Mouse (Mus musculus) liver (tissue): ENCODE measurements around the gene Gm10181.
"Not testable (repeated sequence)": the region's sequence is repeated elsewhere in the genome, so short reads cannot be mapped to it uniquely, and the experiment has no call there.

Experiments used
- DNase-seq: peaks from one replicate; pipeline ENCODE4 v3.0.0-alpha.2; 2020; ENCODE audit warnings: mixed read lengths

The Gm10181 gene

DNA sequence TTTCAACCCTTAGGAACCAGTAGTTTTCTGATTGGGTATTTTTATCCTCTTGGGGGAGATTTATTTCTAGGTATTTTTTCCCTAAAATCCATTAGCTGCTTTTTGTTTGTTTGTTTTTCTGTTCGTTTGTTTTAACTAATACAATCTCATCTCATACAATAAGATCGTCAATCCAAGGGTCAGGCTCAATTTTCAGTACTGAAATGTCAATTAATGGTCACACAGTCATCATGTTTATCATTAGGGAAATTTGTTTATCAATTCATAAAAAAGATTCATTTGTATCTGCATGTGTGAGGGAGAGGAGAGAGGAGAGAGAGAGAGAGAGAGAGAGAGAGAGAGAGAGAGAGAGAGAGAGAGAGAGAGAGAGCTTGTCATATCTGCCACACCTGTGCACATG lies at the start of gene Gm10181:
TSS of gene Gm10181 (plus strand) at position 301 of the 400 bp plus-strand sequence.
- DNase-seq: no peak

DNA sequence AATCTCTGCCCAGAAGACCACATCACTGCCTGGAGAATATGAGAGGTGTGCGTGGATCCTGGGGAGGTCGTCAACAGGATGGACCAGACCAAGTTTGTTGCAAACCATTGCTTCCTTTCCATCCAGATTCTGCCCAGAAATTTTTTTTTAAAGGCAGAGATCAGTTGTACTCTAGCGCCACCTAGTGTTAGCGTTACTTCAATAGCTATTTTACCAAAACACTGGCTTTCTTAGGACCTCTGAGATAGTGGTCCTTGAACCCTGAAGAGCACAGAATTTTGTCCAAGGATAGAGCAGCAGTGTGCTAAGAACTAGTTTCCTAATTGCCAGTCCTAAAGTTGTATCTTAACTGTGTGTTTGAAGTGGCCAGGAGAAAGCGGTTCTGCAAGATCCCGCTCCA lies 47.6 kb upstream of the Gm10181 start:
- no peak for DNase-seq

DNA sequence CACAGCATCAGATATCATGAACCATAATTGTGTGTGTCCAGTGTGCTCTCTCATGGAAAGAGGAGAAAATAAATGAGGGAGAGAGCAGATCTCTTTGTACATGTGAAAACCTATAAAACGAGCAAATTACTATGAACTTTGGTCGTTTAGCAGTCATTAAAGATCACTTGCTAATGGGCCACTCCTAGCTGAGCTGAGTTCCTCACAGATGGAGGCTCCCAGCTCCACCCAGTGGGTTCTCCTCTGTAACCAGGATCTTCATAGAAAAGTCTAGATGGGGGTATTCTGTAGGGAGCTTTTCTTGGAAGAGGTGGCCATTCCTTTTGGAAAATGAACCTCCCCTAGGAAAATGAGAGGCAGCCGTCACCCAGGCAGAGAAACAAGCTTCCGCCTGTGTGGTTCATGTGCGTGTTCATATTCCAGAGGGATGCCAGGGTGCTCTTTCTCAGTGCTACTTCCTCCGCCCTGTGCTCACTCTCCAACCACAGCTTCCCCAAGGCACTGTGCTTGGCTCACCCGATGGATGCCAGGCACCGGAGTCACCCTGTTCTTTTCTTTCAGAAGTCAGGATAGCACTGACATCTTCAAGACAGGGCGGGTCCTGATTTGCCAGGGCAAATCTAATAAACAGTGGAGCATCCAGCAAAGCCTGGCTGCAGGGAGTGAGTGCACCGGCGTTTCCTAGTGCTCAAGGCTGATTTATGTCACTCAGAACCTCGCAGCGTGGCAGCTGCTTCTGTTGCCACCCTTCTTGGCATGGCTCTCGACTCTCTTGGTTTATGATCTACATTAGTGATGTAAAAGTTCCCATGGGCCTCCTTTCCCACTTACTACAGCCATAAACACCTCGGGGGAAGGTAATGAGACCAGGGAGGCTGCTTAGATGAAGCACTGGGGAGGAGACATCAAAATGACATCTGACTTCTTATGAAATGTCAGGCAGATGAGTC lies 46.8 kb upstream of the Gm10181 start:
- DNase-seq: no peak

DNA sequence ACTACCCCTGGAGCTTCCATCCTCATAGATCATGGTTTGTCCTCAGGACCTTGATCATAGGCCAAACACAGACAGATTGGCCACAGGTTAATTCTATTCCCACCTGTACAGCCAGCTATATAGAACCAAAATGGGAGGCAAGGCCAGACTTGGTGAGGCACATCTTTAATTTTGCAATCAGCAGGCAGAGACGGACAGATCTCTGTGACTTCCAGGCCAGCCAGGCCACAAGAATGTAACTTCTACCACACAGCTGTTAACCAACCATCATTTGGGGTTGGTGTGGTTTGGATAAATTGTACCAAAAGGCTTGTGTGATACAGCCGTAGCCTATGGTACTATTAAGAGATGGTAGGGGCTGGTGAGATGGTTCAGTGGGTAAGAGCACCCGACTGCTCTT lies 44.9 kb upstream of the Gm10181 start:
- no peak for DNase-seq

DNA sequence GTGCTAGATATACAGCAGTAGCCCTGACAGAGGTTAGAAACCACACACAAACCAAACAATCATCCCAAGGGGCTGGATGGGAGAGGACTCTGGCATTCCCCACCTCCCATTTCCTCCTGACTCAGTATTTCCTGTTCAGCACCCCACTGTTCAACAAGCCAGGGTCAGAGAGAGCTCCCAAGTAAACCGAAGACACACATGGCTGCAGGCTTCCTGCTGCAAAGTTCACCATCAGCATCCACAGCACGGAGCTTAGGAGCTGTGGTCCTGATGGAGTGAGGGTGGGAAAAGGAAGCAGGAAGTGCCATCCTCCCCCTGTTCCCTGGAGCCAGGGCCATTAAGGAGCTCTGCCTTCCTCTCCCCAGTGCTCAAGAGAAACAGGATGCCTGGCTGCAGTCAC lies 40.9 kb upstream of the Gm10181 start:
- DNase-seq: no peak

GRCm38 (mm10) chr9:25048940-25049339 lies 40.3 kb upstream of the Gm10181 start:
- DNase-seq: no peak

- no peak for DNase-seq
Observed at GRCm38 (mm10) chr9:25051901-25052300, 37.3 kb upstream of the Gm10181 start.

DNA sequence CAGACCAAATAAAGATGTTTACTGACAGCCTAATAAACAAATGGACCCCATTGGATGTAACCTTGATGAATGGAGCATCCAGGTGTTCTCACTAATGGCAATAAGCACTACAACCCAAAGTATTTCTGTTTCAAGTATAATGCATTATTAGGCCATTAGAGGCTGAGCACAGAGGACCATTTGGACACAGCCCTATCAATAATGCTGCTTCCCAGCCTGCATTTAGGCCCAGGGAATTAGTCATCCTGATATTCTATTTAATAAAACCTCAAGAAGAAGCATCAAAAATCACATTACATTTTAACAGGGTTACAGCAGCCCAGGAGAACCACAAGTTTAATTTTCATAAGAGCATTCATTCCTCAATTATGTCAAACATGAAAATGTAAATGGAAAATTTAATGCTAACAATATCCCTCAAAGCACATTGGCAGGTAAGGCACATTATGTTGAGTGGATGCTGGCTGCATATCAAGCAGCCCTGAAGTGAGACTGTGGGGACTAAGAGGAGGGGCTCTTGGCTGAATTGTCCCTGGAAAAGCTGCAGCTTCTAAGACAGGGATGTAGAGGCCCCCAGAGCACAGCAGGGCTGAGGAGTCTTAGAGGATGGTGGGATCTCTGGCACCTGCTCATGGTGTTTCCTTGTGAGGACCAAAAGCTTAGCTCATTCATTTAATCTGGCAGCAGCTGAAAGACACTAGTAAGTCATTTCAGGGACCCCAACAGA lies 33.4 kb upstream of the Gm10181 start:
- no peak for DNase-seq

DNA sequence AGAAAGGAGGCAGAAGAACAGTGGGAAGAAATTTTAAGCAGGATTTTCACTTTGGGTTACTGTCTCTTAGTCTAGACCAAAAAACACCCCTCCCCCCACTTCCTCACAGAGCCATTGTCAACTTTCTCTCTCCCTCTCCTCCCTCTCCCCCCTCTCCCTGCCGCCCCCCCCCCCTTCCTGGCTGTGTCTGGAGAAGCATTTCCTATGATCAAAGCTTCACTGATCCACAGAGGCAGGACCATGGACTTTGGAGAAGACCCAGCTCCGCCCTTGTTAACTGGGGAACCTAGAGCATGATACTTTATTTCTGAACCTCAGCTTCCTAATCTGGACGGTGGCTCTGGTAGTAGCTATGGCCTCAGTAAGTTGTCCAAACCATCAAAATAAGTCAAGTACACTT lies 30.5 kb upstream of the Gm10181 start:
- DNase-seq: peak; percentile 9

DNA sequence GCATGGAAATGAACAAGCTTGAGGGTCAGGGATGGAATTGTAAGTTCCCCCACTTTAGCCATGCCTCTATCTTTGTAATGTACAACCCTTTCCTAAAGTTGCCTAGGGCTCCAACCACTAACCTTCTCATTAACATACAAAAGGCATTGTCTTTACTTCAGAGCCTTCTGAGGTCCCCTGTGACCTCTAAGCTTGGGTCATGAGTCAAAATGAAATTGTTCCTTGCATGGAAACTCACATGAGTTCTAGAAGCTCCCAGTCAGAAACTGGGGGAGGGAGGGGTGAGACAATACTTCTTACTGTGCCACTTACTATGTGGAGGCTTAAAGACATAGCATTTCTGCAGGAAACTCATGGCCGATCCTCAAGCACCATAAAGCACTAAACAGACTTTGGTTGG lies 16.6 kb upstream of the Gm10181 start:
- DNase-seq: no peak

DNA sequence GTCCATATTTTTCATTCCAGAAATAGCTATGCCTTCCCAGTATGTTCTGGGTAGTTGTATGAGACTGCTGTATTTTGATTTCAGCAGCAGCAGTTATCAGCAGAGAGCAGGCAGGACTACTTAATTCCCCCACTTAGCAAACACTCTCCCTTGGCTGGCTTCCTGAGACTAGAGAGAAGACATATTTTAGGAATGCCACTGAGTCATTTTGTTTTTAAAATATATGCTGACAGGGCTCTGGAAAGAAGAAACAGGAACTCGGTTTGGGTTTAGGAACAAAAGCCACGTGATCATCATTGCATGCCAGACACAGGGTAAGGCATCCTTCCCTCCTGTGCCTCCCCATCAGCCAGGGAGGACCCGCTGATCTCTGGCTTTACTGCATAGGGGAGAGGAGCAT lies 13.2 kb upstream of the Gm10181 start:
- no peak for DNase-seq

DNA sequence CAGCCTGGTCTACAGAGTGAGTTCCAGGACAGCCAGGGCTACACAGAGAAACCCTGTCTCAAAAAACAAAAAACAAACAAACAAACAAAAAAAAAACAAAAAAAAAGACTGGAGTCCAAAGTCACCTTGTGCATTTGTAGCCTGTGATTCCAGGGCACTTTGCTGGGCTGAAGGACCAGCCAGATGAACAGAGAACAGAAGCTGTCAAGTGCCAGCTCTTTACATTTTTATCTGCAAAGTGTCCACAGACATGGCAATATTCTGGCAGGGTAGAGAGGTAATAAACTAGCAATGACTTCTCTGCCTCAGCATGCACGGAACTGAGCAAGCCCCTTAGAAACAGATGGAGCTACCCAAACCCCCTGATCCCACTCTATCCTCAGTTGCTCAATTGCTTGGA lies 12.7 kb upstream of the Gm10181 start:
- DNase-seq: no peak

DNA sequence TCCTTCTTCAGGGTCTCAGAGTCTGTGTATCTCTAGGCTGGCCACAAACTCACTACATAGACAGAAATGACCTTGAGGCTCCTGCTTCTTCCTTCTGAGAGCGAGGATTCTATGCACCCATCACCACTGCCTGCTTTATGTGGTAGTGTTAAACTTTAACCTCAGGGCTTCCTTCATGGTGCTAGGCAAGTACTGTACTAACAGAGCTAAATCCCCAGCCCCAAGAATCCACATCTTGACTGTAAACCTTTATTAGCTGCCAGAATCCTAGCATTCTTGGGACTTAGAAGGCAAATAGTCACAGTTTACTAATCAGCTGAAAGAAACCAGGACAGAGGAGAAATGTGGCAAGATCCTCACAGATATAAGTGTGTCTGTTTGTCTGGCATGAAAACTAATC lies 1.6 kb downstream of the Gm10181 start:
- no peak for DNase-seq

DNA sequence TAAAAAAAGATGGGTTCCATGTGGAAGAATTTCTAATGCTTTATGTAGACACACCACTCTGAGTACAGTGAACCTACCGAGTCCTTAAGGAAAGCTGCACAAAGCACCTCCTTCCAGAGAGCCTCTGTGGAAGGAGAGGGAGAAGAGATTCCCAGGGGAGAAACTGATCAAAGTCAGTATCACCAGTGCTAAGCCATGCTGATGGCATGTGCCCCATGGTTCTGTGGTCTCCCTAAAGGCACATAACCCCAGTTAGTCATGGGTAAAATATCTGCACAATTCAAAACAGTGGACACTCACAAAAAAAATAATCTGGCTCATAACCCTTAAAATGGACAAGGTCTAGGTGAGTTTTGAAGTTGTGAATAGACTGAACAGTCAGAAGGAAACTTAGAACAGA lies 13.7 kb downstream of the Gm10181 start:
- DNase-seq: no peak

DNA sequence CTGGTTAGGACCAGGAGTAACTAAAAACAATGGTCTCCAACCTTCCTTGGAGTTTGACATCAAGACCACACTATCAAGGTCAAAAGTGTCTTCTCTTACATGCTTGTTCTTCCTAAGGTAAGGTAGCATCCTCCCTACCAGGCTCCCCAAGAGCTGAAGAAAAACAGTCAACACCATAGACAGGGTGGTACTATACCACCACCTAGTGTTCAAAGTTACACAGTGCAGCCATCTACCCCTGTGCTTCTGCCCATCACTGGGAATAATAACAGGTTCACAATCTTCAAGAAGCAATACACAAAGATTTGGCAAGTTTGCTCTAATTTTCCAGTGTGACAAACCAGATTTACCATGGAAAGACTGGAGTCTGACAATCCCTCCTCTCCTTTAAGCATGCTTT lies 15.4 kb downstream of the Gm10181 start:
- peak; percentile 18 for DNase-seq

- DNase-seq: not testable (repeated sequence)
Observed at GRCm38 (mm10) chr9:25123590-25123989, 34.4 kb downstream of the Gm10181 start.

DNA sequence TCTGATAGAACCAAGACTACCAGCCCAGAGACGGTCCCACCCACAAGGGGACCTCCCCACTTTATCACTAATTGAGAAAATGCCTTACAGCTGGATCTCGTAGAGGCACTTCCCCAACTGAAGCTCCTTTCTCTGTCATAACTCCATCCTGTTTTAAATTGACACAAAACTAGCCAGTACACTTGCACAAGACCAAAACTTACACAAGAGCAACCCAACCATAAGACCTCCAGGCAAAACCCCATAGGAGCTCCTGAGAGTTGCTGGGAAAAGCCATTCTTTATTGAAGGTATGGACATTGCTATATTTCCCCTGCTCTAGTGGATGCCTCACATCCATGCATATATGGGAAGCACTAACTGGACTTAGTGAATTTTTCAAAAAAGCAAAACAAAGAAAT lies 34.8 kb downstream of the Gm10181 start:
- DNase-seq: no peak

- no peak for DNase-seq
Observed at GRCm38 (mm10) chr9:25132253-25132652, 43.0 kb downstream of the Gm10181 start.

DNA sequence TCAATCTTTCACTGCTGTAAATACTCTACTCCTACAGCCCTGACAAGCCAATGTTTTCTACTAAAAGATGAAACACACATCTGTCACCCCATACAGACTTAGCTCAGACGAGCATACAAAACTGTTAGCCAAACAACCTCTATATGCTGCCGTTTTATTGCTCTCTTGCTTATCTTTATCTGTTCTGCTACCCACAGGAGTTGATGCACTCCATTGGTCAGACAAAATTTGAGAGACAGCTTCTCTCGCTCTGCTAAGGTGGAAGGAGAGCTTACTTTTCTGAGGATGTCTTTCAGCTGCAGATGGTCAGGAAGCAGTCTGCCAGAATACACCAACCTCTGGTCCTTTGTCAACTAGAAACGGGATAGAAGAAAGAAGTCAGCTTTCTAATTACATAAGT lies 43.7 kb downstream of the Gm10181 start:
- no peak for DNase-seq

- no peak for DNase-seq
Observed at GRCm38 (mm10) chr9:25138900-25139299, 49.7 kb downstream of the Gm10181 start.
